ENCODE assay signal across 18 mouse cellular contexts in the genomic region with DNA sequence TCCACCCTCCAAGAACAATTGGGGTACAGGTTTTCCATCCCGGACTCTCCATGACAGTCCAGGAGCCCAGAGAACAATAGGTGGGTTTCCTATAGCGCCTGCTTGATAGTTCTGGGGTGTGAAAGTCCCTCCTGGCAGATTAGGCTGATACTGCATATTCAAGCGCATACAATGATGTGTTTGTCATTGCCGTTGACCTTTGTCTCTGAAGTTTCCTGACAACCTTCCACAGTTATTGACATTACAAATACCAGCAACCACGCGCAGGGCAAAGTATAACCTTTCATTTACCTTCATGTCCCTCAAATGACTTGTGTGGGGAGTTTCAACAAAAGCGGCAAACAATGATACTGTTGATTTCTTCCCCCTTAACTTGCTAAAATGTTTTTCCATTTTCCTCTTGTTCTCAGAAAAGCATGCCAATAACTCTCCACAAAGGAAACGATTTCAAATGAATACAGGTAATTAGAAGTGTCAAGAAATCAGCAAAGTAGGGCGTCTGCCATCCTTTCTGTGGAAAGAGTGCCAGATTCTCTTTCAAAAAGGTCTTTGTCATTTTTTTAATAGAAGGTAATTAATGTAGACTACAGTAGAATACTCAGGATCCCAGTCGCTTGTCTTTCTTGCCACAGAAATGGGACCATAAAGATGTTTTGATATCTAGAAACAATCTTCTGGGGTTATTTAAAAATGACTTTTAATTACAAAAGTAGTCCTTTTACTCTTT.
DNase-seq lines count a peak whose midpoint lies in the region; ATAC-seq and TF ChIP-seq lines count a peak whose summit lies in the region.
"Had no signal": no experiment of that assay in that cellular context is flagged by ENCODE, and none has a peak within 500 bp of the region (broad histone marks: within the 10 kb centered on the region; RNA-seq: fewer than 3 reads in every experiment).

No protein-coding gene starts in this region.

- H3K27ac ChIP-seq in small intestine, adult 2 months (ENCODE audit: insufficient read depth, low read depth, low read length), result peak overlapping the region; percentile 6; the same call in 1 of the 2 replicates
- H3K27ac ChIP-seq in layer of hippocampus, adult 2 months, result no peak overlapping the region
- no peak overlapping the region for H3K27ac ChIP-seq in midbrain, embryonic 15.5 days
- H3K27ac ChIP-seq: hindbrain, embryonic 14.5 days; limb, embryonic 15.5 days; midbrain, embryonic 12.5 days had no signal

- no peak overlapping the region for H3K4me2 ChIP-seq in midbrain, embryonic 15.5 days
- H3K4me2 ChIP-seq: hindbrain, embryonic 14.5 days; limb, embryonic 15.5 days; midbrain, embryonic 12.5 days had no signal

- no peaks in the 10 kb centered on the region for H3K9me3 ChIP-seq in midbrain, embryonic 15.5 days
- H3K9me3 ChIP-seq: limb, embryonic 15.5 days; midbrain, embryonic 12.5 days had no signal

- TF ChIP-seq POLR2A in small intestine, adult 2 months (IDR thresholded peaks at IDR 0.05; ENCODE audit: low read depth, low read length), result no peak

- peak overlapping the region; percentile 19; the same call in 1 of the 2 replicates for H3K4me3 ChIP-seq in small intestine, adult 2 months (ENCODE audit: low read depth, low read length)
- H3K4me3 ChIP-seq in layer of hippocampus, adult 2 months, result no peak overlapping the region
- H3K4me3 ChIP-seq in midbrain, embryonic 15.5 days, result no peak overlapping the region
- H3K4me3 ChIP-seq: limb, embryonic 15.5 days; midbrain, embryonic 12.5 days had no signal

- no peak overlapping the region for H3K9ac ChIP-seq in midbrain, embryonic 15.5 days
- H3K9ac ChIP-seq: hindbrain, embryonic 14.5 days; limb, embryonic 15.5 days; midbrain, embryonic 12.5 days had no signal

- H3K4me1 ChIP-seq in small intestine, adult 2 months (ENCODE audit: control insufficient read depth, insufficient read depth, insufficient read length, low read length), result peaks cover 2% of the 10 kb centered on the region; the same call in 1 of the 2 replicates
- no peaks in the 10 kb centered on the region for H3K4me1 ChIP-seq in midbrain, embryonic 15.5 days
- H3K4me1 ChIP-seq: limb, embryonic 15.5 days; midbrain, embryonic 12.5 days had no signal

- no peaks in the 10 kb centered on the region for H3K27me3 ChIP-seq in small intestine, adult 2 months (ENCODE audit: control insufficient read depth, insufficient read depth, low read length)
- H3K27me3 ChIP-seq in midbrain, embryonic 15.5 days (replicated peaks), result no peaks in the 10 kb centered on the region
- H3K27me3 ChIP-seq: midbrain, embryonic 12.5 days had no signal

- WGBS in small intestine, adult 2 months, result 20% methylated on average over 10 of the region's 10 CpGs
- whole genome bisulfite sequencing in midbrain, embryonic 15.5 days, result 64% methylated on average over 10 of the region's 10 CpGs

- H3K36me3 ChIP-seq in small intestine, adult 2 months (ENCODE audit: control insufficient read depth, insufficient read depth, low read length), result no peaks in the 10 kb centered on the region
- H3K36me3 ChIP-seq in midbrain, embryonic 15.5 days (replicated peaks), result no peaks in the 10 kb centered on the region
- H3K36me3 ChIP-seq: limb, embryonic 15.5 days; midbrain, embryonic 12.5 days had no signal

- DNase-seq in R1 (ENCODE audit: low read depth, low spot score) (peak; percentile 47), ZHBTc4 (ENCODE audit: low read depth, low spot score) (peak; percentile 4), liver (peak; percentile 12)
- DNase-seq in layer of hippocampus, adult 2 months (ENCODE audit: low spot score in 2 of 2), result no peak
- DNase-seq in layer of hippocampus, adult 8-10 months (ENCODE audit: low spot score in 2 of 2), result no peak
- DNase-seq: adrenal gland, postnatal 25 days; cerebellum, postnatal 25 days; gastrocnemius, postnatal 14 days; heart, postnatal 14 days; kidney, adult 9 months; lung, postnatal 4 days; thymus, adult 18-20 months had no signal

- no peak for TF ChIP-seq CTCF in small intestine, adult 2 months (IDR thresholded peaks at IDR 0.05; ENCODE audit: extremely low read depth, insufficient read length, insufficient replicate concordance, low read depth, low read length)
- TF ChIP-seq CTCF in layer of hippocampus, adult 2 months (conservative IDR thresholded peaks at IDR 0.05), result no peak

- no peak for ATAC-seq in midbrain, embryonic 15.5 days (replicated peaks)
- ATAC-seq: CD4-positive, CD25-positive, alpha-beta regulatory T cell, adult 4 months had no signal

Comparison
In these comparisons a context has a peak if more than half of its experiments do, and no peak if none do; other contexts are left out.
1. DNase-seq: peak in R1 (single experiment), ZHBTc4 (single experiment) and liver (single experiment); none in layer of hippocampus, adult 2 months (0 of 2) and layer of hippocampus, adult 8-10 months (0 of 2).